Mouse (Mus musculus) cerebellum, adult (tissue): ENCODE measurements around the gene Ak3.

Source experiments
- ATAC-seq: cut with Nextera tagmentation; 2 replicates; pipeline ENCODE4 v1.9.2; 2017; ENCODE audit warnings: mild to moderate bottlenecking, moderate library complexity, mixed read lengths; ENCODE audit not compliant: insufficient number of reproducible peaks, low FRiP score, low TSS enrichment

Ak3 gene

DNA sequence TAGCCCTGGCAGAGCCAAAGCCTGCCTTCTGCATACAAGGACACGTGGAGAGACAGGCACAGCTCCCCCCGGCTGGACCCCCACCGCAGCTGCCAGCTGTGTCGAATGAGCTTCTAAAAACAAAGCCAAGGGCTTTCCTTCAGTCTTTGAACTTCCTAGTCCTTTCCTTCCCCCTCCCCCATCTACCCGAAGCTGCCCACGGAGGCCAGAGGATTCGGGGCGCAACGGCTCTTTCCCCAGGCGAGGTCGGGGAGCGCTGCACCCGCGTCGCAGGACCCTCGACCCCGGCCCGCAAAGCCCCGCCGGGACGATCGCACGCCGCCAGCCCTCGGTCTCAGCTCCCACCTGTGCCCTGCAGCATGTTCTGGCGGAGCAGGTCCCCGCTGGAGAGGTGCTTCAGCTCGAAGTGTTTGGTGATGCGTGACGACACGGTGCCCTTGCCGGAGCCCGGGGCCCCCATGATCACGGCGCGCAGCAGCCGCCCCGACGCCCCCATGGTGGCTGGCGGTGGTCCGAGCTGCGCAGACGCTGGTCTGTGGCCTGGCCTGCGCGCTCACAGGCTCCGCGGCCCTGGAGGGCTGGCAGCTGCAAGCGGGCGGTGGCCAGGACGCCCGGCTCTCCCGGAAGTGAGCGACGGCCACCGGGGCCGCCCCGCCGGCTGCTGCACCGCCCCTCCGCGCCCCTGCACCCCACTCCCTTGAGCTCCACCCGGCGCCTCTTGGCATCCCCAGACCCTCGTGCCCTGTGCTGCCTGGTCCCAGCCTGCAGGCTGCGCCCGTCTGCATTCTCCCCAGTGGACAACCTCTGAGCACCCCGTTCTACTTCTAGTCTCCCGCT lies at the start of gene Ak3:
Gene Ak3 (minus strand): TSS at position 628 of the 837 bp plus-strand sequence.
- ATAC-seq = peak; percentile 84

- ATAC-seq = no peak
Observed at GRCm38 (mm10) chr19:29092194-29092593, 44.4 kb upstream of the Ak3 start.

DNA sequence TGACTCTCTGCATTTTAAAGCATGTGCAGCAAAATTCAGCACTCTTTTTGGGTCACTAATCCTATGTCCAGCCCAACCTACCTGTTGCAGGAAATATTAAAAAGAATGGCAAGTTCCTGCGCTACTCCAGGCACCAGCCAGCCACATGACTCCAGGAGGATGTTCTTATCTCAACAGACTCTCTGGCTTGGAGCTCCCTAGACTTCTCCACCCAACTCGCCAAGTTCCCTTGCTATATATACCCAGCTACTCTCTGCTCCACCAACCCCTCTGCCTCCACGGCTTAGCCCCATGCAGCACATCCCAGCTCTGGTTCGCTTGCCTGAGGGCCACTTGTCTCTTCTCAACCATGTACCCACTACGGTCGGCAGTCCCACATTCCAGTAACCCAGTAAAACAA lies 40.9 kb upstream of the Ak3 start:
- ATAC-seq = no peak

DNA sequence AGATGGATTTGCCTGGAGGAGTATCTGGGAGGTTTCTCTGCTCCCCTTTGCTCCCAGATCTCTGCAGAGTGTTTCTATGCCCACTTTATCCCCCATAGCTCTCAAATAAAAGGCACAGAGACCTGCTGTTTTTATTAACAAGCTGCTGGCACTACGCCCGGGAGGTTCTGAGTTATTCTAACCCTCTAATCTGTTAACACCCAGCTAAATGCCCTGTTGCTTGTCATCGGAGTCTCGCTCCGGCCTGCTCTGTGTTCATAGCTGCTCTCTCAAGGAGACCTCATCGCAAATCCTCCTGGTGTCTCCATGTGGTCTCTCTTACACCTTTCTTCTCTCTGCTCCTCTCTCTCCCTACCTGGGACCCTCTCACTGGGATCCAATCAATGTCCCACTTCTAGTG lies 27.0 kb upstream of the Ak3 start:
- ATAC-seq = no peak

GRCm38 (mm10) chr19:29069195-29069594 lies 21.4 kb upstream of the Ak3 start:
- ATAC-seq = no peak

GRCm38 (mm10) chr19:29066981-29067471 lies 19.3 kb upstream of the Ak3 start:
- ATAC-seq = peak; percentile 65

- no peak for ATAC-seq
Observed at GRCm38 (mm10) chr19:29064451-29065102, 16.8 kb upstream of the Ak3 start.

DNA sequence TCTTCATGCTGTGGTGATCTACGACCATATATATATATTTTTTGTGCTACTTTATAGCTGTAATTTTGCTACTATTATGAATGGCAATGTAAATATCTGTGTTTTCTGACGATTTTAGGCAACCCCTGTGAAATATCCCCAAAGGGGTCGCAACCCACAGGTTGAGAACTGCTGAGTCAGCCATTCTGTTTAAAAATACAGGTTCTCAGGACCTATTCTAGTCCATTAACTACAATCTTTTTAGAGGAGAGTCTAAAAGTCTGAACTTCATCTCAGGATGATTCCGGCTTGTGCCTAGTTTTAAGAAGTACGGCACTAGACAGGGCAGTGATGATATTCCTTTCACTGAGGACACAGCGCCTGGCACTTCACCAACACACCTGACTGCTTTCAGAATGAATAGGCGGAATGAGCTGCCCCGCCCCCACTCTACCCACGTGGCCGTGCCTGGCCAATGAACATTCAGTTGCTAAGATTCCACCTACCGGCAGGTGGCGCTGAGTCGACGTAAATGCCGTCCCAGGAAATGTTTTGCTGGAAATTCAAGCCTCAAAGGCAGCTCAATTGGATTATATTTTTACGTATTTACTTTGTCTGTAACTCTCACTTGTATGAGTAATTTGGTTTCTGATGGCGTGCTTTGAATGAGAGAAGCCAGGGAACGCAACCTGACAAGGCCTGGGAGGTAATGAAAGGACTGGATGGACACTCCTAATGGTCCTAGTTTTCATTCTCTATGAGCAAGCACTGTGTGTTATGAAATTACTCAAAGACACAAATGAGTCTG lies 16.0 kb upstream of the Ak3 start:
- peak; percentile 71 for ATAC-seq

DNA sequence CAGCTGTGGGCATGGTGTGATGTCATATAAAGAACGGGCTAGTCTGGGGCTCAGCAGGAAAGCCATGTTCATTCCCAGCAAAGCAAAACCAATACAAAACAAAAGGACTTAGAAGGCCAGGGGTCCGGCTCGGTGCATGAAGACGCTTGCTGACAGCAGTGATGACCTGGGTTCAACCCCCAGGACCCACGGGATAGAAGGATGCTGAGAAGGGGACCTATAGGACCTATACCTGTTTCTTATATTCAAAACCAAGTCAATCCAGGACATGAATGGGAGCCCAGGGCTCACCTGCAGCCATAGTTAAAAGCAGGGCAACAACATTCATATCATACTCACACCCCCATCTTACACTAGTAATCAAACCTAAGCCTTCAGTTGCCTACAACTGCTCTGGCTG lies 15.2 kb upstream of the Ak3 start:
- no peak for ATAC-seq

GRCm38 (mm10) chr19:29060299-29060698 lies 12.5 kb upstream of the Ak3 start:
- no peak for ATAC-seq

DNA sequence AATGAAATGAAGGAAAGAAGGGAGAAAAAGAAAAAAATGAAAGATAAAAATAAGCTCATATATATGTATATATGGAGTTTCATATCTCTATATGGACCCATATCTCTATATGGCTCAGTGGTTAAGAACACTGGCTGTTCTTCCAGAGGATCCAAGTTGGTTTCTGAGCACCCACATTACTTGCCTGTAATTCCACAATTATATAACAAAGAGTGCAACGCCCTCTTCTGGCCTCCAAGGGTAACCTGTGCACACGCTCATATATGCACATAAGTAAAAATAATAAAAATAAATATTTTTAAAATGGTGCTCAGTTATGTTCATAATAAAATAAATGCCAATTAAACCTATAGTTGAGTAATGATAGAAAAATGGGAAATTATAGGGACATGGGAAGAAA lies 11.9 kb upstream of the Ak3 start:
- ATAC-seq = no peak

DNA sequence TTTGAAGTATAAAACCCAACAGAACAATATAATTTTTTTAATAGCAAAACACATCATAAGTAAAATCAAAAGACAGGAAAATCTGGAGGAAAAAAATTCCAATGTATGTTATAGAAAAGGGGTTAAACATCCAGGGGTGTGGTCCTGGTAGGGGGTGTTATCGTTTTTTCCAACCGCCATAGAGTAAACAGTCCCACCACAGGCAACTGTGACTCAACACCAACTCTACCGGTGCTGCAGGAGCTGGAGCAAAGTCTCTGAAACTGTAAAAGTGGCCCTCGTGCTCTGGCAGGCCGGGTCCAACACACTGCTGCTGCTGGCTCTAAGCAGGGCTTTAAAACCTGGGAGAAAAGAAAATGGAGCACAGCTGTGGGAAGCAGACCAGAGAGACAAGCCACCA lies 11.0 kb upstream of the Ak3 start:
- no peak for ATAC-seq

DNA sequence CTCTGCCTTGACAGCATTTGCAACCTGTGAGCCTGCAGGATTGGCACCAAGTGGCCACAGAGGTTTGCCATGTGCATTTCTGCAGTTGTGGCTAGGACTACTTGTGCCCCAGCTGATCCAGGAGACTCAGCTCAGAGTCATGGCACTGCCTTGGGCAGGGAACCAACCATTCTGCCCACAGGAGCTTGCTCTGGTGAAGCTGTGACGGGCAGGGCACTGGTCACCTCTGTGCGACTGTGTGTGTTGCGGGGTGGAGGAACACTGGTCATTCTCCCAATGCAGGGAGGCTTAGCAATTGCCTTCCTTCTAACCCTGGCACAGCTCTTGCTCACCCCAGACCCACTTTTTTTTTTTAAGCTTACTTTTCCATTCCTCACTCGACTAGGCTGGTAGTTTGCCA lies 7.7 kb upstream of the Ak3 start:
- no peak for ATAC-seq

- no peak for ATAC-seq
Observed at GRCm38 (mm10) chr19:29054594-29054993, 6.8 kb upstream of the Ak3 start.

- no peak for ATAC-seq
Observed at GRCm38 (mm10) chr19:29052786-29053185, 5.0 kb upstream of the Ak3 start.

DNA sequence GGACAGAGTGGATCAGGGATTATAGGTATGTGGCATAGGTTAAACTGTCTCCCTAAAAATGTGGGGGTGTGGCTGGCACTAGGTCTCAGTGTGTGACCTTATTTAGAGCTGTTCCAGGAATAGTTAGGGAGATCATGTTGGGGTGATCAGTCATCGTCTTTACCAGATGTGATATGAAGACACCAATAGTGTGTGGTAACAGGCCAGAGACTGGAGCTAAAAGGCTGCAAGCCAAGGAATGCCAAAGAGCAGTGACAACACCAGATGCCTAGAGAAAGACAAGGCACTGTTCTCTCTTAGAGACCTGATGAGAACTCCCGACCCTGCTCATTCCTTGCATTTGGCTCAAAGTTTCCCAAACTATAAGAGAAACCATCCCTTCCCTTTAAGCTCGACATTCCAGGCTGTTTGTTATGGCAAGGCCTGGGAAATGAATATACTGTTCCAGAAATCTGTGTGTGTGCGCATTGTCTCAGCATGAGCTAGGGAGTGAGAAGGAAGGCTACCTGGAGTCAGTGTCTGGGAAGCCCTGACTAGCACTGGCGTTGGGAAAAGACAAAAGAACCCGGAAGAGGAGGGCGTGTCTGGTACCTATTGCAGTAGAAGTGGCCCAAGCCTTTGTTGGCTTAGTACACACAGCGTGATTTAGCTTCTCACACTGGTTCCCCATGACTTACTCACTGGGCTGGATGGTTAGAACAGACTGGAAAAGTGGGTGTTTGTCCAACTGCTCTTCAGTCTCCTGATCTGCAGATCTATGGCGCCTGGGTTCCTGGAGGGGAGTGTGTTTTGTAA lies 2.6 kb upstream of the Ak3 start:
- no peak for ATAC-seq

- no peak for ATAC-seq
Observed at GRCm38 (mm10) chr19:29049401-29050075, 1.8 kb upstream of the Ak3 start.

DNA sequence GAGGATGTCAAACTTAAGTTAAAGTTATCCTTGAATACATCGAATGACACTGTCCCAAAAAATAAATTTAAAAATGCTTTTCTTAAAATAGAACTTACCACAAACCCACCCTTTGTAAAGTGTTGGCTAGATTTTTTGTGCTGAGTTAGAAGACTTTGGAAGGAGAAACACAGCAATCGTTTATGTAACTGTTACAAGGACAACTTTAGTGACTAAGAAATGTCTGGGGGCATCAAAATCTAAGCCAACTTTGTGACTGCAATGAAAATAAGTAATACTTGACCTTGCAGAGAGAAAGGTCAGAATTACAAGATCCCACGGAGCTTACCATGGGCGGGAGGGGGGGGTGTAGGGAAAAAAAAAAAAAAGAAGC lies 814 bp downstream of the Ak3 start:
- no peak for ATAC-seq

DNA sequence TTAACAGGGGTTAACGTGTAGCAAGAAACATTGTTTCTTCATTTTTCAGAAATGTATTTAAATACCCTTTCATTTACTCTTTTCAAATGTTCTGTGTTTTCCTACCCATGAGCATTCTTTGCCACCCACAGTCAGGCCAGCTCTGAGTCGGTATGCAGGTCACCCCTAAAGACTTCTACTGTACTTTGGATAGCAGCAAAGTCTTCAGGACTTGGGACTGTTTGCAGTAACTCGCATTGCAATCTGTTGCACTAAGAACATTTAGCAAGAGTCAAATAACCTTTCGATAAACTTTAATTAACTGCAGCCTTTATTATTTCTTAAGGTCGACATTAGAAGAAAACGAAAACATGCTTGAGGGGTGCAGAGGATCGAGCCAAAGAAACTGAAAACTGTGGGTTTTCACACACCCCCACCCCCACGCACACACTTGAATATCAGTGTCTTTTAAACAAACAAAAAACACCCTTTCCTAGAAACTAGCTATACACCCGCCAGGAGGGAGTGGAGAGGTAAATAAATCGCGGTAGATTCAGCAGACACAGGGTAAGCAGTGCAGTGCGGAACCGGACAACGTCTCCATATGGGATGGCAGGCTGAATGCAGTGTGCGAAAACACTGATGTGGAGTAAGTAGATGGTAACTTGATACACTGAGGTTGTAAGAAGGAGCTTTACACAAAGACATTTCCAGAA lies 1.7 kb downstream of the Ak3 start:
- no peak for ATAC-seq
